Mouse (Mus musculus): ENCODE measurements around the gene Enox1. TPM values are rescaled to one million over a fixed set of nuclear protein-coding genes. Genes with fewer than 3 reads are reported as not detected.

Gene Enox1
- polyA plus RNA-seq, 1 experiment from 2014 or later, result 46.2 TPM

GRCm38 (mm10) chr14:77596216-77597175 lies 439.9 kb downstream of the Enox1 start:
- Histone ChIP-seq H3K4me3 (no peak overlapping the region), H3K36me3 (peaks cover 20% of the 10 kb centered on the region), H3K27ac (peak overlapping the region; percentile 25; the same call in 1 of the 2 replicates), H3K4me1 (replicated peaks) (peaks cover 25% of the 10 kb centered on the region), H3K9me3 (no peaks in the 10 kb centered on the region), H3K4me2 (no peak overlapping the region), H3K9ac (no peak overlapping the region), H3K27me3 (no peaks in the 10 kb centered on the region)
- ATAC-seq (ENCODE audit: low FRiP score), result no peak
- 81% methylated on average over 14 of the region's 14 CpGs for WGBS

GRCm38 (mm10) chr14:77599016-77599704 lies 442.6 kb downstream of the Enox1 start:
- no peak overlapping the region for H3K9ac ChIP-seq
- H3K27ac ChIP-seq, result no peak overlapping the region
- peaks cover 14% of the 10 kb centered on the region for H3K4me1 ChIP-seq (replicated peaks)
- H3K9me3 ChIP-seq, result no peaks in the 10 kb centered on the region
- no peaks in the 10 kb centered on the region for H3K27me3 ChIP-seq
- no peak overlapping the region for H3K4me3 ChIP-seq
- no peak for ATAC-seq (ENCODE audit: low FRiP score)
- 60% methylated on average over 14 of the region's 14 CpGs for WGBS
- H3K36me3 ChIP-seq, result peaks cover 28% of the 10 kb centered on the region
- no peak overlapping the region for H3K4me2 ChIP-seq

GRCm38 (mm10) chr14:77600773-77601172 lies 444.2 kb downstream of the Enox1 start:
- Histone ChIP-seq H3K9ac (no peak overlapping the region), H3K4me3 (no peak overlapping the region), H3K27me3 (no peaks in the 10 kb centered on the region), H3K9me3 (no peaks in the 10 kb centered on the region), H3K36me3 (peaks cover 34% of the 10 kb centered on the region), H3K27ac (no peak overlapping the region), H3K4me2 (no peak overlapping the region), H3K4me1 (replicated peaks) (peaks cover 14% of the 10 kb centered on the region)
- 83% methylated on average over 1 of the region's 1 CpGs for WGBS
- no peak for ATAC-seq (ENCODE audit: low FRiP score)

GRCm38 (mm10) chr14:77601446-77601845 lies 444.9 kb downstream of the Enox1 start:
- Histone ChIP-seq H3K4me3 (no peak overlapping the region), H3K9ac (no peak overlapping the region), H3K27me3 (no peaks in the 10 kb centered on the region), H3K27ac (no peak overlapping the region), H3K9me3 (no peaks in the 10 kb centered on the region), H3K36me3 (peaks cover 39% of the 10 kb centered on the region), H3K4me1 (replicated peaks) (peaks cover 8% of the 10 kb centered on the region), H3K4me2 (no peak overlapping the region)
- no peak for ATAC-seq (ENCODE audit: low FRiP score)
- 88% methylated on average over 2 of the region's 2 CpGs for WGBS

GRCm38 (mm10) chr14:77608182-77608839 lies 451.7 kb downstream of the Enox1 start:
- no peaks in the 10 kb centered on the region for H3K27me3 ChIP-seq
- no peak overlapping the region for H3K9ac ChIP-seq
- ATAC-seq (ENCODE audit: low FRiP score), result no peak
- H3K4me3 ChIP-seq, result no peak overlapping the region
- H3K36me3 ChIP-seq, result peaks cover 31% of the 10 kb centered on the region
- H3K27ac ChIP-seq, result no peak overlapping the region
- WGBS, result 89% methylated on average over 5 of the region's 5 CpGs
- no peak overlapping the region for H3K4me2 ChIP-seq
- H3K4me1 ChIP-seq (replicated peaks), result no peaks in the 10 kb centered on the region
- H3K9me3 ChIP-seq, result no peaks in the 10 kb centered on the region

GRCm38 (mm10) chr14:77615201-77615600 lies 458.6 kb downstream of the Enox1 start:
- H3K9me3 ChIP-seq, result no peaks in the 10 kb centered on the region
- no peak overlapping the region for H3K4me3 ChIP-seq
- H3K9ac ChIP-seq, result no peak overlapping the region
- H3K4me2 ChIP-seq, result no peak overlapping the region
- peaks cover 11% of the 10 kb centered on the region for H3K4me1 ChIP-seq (replicated peaks)
- H3K27ac ChIP-seq, result no peak overlapping the region
- WGBS, result 96% methylated on average over 16 of the region's 16 CpGs
- peaks cover 8% of the 10 kb centered on the region for H3K36me3 ChIP-seq
- no peaks in the 10 kb centered on the region for H3K27me3 ChIP-seq
- no peak for ATAC-seq (ENCODE audit: low FRiP score)

GRCm38 (mm10) chr14:77617250-77617649 lies 460.7 kb downstream of the Enox1 start:
- H3K4me3 ChIP-seq, result no peak overlapping the region
- H3K36me3 ChIP-seq, result no peaks in the 10 kb centered on the region
- H3K9ac ChIP-seq, result no peak overlapping the region
- no peak overlapping the region for H3K27ac ChIP-seq
- no peaks in the 10 kb centered on the region for H3K9me3 ChIP-seq
- ATAC-seq (ENCODE audit: low FRiP score), result no peak
- no peak overlapping the region for H3K4me2 ChIP-seq
- H3K27me3 ChIP-seq, result no peaks in the 10 kb centered on the region
- peaks cover 11% of the 10 kb centered on the region for H3K4me1 ChIP-seq (replicated peaks)
- WGBS, result 44% methylated on average over 6 of the region's 6 CpGs

GRCm38 (mm10) chr14:77618131-77618805 lies 461.7 kb downstream of the Enox1 start:
- Histone ChIP-seq H3K27ac (peak overlapping the region; percentile 32; the same call in 1 of the 2 replicates), H3K36me3 (no peaks in the 10 kb centered on the region), H3K9me3 (no peaks in the 10 kb centered on the region), H3K9ac (no peak overlapping the region), H3K4me3 (no peak overlapping the region), H3K4me1 (replicated peaks) (peaks cover 11% of the 10 kb centered on the region), H3K4me2 (no peak overlapping the region), H3K27me3 (no peaks in the 10 kb centered on the region)
- 79% methylated on average over 13 of the region's 13 CpGs for WGBS
- no peak for ATAC-seq (ENCODE audit: low FRiP score)

GRCm38 (mm10) chr14:77621473-77622264 lies 465.1 kb downstream of the Enox1 start:
- WGBS, result 66% methylated on average over 4 of the region's 4 CpGs
- Histone ChIP-seq H3K4me3 (no peak overlapping the region), H3K9ac (no peak overlapping the region), H3K27ac (peak overlapping the region; percentile 12; the same call in 1 of the 2 replicates), H3K36me3 (no peaks in the 10 kb centered on the region), H3K4me2 (no peak overlapping the region), H3K4me1 (replicated peaks) (peaks cover 14% of the 10 kb centered on the region), H3K9me3 (no peaks in the 10 kb centered on the region), H3K27me3 (no peaks in the 10 kb centered on the region)
- no peak for ATAC-seq (ENCODE audit: low FRiP score)

GRCm38 (mm10) chr14:77626557-77627507 lies 470.3 kb downstream of the Enox1 start:
- Histone ChIP-seq H3K4me3 (no peak overlapping the region), H3K27ac (peak overlapping the region; percentile 61), H3K9me3 (no peaks in the 10 kb centered on the region), H3K9ac (no peak overlapping the region), H3K4me2 (no peak overlapping the region), H3K4me1 (replicated peaks) (peaks cover 21% of the 10 kb centered on the region), H3K27me3 (0 out of 2 replicates have a peak, but pooled peaks cover 4% of the 10 kb centered on the region), H3K36me3 (no peaks in the 10 kb centered on the region)
- 26% methylated on average over 12 of the region's 12 CpGs for WGBS
- no peak for ATAC-seq (ENCODE audit: low FRiP score)

Data from hindbrain, embryonic 13.5 days (tissue).